Mouse (Mus musculus): ENCODE measurements around the gene Corin. TPM values are rescaled to one million over a fixed set of nuclear protein-coding genes. Genes with fewer than 3 reads are reported as not detected.

Gene Corin
- 0.16 TPM for polyA plus RNA-seq (2017; shearing (Covaris generic))

DNA sequence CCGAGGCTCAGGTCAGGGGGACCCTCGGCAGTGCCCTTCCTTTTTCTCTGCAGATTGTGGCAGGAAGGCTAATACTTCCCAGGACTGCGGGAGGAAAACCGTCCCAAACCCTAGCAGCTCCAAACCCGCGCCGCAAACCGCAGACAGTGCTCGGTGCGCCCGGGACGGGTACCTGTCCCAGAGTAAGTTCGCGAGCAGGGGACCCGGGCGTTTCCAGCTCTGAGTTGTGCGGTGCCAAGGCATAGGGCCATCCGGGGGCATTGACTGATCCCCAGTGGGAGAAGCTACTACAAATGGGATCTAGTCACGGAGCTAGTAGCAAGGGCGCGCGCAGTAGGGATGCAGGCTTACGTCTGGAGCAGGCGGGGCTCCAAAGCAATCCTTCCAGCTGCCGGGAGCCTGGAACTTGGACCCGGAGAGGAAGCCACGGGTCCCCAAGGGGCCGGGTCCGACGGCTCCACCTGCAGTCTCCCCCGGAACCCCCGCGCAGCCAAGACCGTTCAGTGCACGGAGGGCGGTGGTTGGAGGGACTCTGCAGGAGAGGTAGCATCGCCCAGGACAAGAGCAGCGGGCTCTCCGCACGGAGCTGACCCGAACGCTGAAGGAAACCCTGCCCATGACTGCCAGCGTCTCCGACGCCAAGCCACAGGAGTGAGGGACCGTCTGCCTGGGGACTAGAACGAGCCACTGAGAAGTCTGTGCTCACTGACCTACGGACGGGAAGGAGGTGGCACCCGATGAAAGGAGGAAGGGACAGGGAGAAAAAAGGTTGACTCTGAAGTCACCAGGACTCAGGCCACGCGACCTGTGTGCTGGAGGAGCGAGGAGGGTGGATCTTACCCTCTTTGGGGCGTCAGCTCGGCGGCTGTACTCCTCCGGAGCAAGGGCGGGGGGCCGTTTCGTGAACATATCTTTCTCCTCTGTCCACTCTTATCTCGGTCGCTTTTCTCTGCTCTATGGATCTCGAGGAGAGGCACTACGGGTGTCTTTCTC lies at the start of gene Corin:
TSS of gene Corin (minus strand) at position 943 of the 993 bp plus-strand sequence.

Other genes with a start within 250 kb of the Corin start
- 12.9 TPM for gene Nfxl1, start 55.2 kb upstream of the Corin start, polyA plus RNA-seq (2017; shearing (Covaris generic))
- gene Zar1, start 76.8 kb upstream of the Corin start, polyA plus RNA-seq (2017; shearing (Covaris generic)) = not detected
- gene Gm5868, start 83.1 kb upstream of the Corin start, polyA plus RNA-seq (2017; shearing (Covaris generic)) = not detected
- 2.1 TPM for gene Cnga1, start 139.8 kb upstream of the Corin start, polyA plus RNA-seq (2017; shearing (Covaris generic))
- gene Nipal1, start 143.3 kb upstream of the Corin start, polyA plus RNA-seq (2017; shearing (Covaris generic)) = 36.3 TPM
- gene Txk, start 248.3 kb upstream of the Corin start, polyA plus RNA-seq (2017; shearing (Covaris generic)) = 92.5 TPM